Mouse (Mus musculus) heart, adult 11 months (tissue): ENCODE results near the gene Cwc25.
"Not testable (repeated sequence)": the region's sequence is repeated elsewhere in the genome, so short reads cannot be mapped to it uniquely, and the experiment has no call there.

Source experiments
- DNase-seq: peaks from one replicate; pipeline ENCODE4 v3.0.0; 2022

Cwc25 gene

GRCm38 (mm10) chr11:97719041-97719440 lies 47.3 kb downstream of the Cwc25 start:
- DNase-seq = no peak

- peak; percentile 94 for DNase-seq
These were observed 48.0 kb downstream of the Cwc25 start for GRCm38 (mm10) chr11:97718281-97718860.

- DNase-seq = peak; percentile 92
These were observed 48.7 kb downstream of the Cwc25 start for GRCm38 (mm10) chr11:97717369-97718280.

- no peak for DNase-seq
These were observed 50.3 kb downstream of the Cwc25 start for GRCm38 (mm10) chr11:97716021-97716420.

GRCm38 (mm10) chr11:97714784-97715760 lies 51.3 kb downstream of the Cwc25 start:
- peak; percentile 94 for DNase-seq

GRCm38 (mm10) chr11:97714356-97714755 lies 52.0 kb downstream of the Cwc25 start:
- no peak for DNase-seq

GRCm38 (mm10) chr11:97713896-97714295 lies 52.5 kb downstream of the Cwc25 start:
- DNase-seq = peak; percentile 94

GRCm38 (mm10) chr11:97712286-97712685 lies 54.1 kb downstream of the Cwc25 start:
- DNase-seq = peak; percentile 88

DNA sequence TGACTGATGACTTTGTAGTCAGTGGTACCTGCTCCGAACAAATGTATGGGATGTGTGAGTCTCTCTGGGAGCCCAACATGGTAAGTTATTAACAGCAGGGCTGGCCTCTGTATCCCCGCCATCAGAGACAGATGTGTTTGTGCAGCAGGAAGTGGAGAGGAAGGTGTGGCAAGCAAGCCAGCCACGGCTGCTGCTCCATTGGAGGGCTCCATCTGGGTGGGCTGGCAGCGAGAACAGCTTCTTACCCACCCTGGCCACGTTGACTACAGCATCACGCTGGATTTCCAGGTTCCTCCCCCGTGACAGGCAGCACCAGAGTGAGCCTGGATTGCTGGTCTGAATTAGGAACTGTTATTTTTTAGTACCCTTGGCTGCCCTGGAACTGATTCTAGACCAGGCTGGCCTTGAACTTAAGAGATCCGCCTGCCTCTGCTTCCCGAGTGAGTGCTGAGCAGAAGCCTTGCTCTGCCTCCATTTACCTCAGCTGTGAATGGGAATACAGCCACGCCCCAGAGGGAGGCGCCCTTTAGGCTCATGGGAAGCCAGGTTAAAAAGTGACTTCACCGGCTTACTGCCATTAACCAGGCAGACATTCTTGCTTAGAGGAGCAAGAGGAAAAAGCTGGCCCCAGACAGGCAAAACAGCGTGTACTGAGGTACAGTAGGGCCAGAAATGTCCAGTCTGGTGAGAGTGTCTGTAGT lies 55.0 kb downstream of the Cwc25 start:
- no peak for DNase-seq

- not testable (repeated sequence) for DNase-seq
These were observed 56.3 kb downstream of the Cwc25 start for GRCm38 (mm10) chr11:97710067-97710466.

- peak; percentile 100 for DNase-seq
These were observed 63.1 kb downstream of the Cwc25 start, which contains the start of gene Psmb3 for GRCm38 (mm10) chr11:97703039-97703826. Gene Psmb3, plus strand, starts transcription at chr11:97703399.

DNA sequence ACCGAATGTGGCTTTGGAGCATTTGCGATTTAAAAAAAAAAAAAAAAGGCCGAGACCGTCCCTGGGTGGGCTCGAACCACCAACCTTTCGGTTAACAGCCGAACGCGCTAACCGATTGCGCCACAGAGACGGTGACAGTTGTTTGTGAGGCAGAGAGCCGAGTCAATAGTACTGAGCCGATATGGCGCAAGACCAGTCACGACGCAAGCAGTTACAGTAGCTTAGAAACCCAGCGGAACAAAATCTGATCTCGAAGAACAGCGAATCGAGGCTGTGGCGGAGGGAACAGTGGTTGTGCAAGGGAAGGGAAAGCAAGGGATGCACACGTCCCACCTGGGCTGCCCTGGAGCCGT lies 64.0 kb downstream of the Cwc25 start:
- DNase-seq = peak; percentile 98

DNA sequence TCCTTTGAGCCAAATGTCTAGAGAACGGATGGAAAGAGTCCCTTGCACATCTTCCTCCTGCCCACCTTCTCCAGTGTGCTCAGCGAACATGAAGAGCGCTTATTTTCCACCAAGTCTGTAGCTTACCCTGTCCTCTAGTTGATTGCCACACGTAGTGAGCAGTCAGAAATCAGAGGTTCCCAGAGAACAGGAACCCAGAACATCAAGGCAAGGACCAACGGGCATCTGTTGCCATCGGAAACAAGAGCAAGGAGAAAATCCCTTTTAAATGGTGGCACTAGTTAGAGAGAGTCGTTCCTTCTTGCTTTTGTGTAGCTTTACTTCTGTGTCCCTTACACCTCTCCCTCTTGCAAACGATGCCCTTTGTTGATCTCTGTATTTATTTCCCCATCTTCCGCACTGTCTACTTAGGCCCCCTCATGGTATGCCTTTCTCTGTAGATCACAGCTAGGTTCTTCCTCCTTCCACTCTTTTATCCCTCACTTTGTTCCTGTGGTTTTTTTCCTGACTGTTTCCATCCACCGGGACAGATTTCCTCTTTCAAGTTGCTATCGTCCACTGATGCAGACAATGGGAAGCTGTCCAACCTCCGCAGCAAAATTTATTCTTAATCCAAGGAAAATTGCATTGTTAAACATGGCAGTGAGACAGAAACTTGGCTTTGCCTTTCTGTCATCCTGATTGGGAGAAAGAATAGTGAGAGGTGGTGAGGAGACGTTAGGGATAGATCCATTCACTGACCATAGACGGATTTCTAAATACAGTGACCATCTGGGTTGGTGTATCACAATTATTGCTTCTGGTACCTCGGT lies 64.6 kb downstream of the Cwc25 start:
- peak; percentile 89 for DNase-seq

DNA sequence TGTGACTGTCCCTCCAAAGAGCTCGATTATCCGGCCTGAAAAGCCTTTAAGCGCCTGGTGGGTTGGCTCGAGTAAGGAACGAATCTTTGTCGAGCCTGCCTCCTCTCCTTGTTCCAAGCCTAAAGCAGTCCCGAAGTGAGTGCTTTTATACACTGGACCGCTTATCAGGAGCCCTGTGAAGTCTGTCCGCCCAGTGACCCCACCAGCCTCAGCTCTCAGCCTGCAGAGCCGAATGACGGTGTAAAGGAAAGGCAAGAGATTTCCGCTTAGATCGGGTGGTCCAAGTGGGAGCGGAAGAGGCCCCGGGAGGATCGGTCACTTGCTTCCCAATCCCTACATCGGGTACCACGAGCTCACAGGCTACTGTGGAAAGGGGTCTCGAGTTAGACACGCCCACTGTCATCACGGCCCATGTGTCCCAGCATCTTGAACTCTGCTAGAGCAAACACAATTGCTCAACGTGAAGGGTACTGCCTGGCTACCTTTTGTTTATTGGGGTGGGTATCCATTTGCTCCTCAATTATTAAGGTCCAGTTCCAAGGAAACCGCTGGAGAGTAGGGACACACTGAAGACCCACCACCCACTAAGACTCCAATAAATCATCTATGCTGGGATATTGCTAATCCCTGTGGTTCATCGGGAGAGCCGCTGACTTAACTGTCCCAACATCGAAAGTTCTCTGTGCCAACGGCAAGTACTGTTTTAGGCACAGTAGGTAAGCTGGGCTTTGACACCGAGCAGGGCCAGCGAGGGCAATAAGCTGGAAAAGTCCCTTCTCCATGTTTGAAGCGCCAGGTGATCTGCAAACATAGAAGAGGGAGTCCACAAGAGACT lies 65.4 kb downstream of the Cwc25 start:
- DNase-seq = peak; percentile 96

GRCm38 (mm10) chr11:97700003-97700745 lies 66.2 kb downstream of the Cwc25 start, which contains the start of gene Pcgf2:
Gene Pcgf2, minus strand, starts transcription at chr11:97700497.
- DNase-seq = peak; percentile 98

- DNase-seq = peak; percentile 99
These were observed 66.7 kb downstream of the Cwc25 start for GRCm38 (mm10) chr11:97699626-97700002.

DNA sequence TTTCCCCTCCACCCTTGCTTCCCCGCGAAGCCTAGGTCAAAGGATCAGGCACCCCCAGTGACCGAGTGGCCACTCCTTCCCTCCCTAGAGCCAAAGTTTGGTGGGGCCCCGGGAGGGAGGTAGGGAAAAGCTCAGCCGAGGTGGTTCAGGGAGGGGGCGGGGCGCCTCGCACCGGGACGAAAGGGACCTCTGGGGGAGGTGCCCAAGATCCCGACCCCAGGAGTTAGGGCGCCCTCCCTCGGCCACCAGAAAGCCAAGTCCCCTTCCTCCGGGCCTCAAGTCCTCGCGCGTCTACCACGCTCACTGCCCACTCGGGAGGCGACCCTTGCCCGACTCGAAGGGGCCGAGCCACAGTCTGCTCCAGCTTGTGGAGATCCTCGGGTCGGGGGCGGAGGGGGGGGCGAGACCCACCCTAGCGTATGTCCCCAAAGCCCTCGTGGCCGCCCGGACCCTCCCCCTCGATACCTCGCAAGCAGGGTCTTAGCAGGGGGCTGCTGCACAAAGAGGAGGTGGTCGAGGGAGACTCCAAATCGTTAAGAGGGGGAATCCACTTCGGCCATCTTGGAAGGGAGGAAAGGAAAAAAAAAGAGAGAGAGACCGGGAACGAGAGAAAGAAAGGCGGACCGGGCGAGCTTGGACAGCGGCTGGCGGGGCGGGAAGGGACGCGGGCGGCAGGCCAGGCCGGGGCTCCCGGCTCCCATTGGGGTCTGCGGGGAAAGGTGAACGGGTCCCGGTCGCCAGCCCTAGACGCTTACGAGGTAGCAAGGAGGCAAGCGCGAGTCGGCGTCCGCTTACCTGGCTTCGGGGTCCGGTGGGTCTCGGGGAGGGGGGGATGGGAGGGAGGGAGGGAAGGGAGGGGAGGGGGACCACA lies 67.4 kb downstream of the Cwc25 start:
- DNase-seq = peak; percentile 98
